Mouse (Mus musculus) WW6 (cell line): ENCODE data around the gene Trpm3.

Experiments
- DNase-seq: peaks from one replicate; pipeline ENCODE4 v3.0.0-alpha.2; 2013; ENCODE audit warnings: low read depth, low spot score

Gene Trpm3

DNA sequence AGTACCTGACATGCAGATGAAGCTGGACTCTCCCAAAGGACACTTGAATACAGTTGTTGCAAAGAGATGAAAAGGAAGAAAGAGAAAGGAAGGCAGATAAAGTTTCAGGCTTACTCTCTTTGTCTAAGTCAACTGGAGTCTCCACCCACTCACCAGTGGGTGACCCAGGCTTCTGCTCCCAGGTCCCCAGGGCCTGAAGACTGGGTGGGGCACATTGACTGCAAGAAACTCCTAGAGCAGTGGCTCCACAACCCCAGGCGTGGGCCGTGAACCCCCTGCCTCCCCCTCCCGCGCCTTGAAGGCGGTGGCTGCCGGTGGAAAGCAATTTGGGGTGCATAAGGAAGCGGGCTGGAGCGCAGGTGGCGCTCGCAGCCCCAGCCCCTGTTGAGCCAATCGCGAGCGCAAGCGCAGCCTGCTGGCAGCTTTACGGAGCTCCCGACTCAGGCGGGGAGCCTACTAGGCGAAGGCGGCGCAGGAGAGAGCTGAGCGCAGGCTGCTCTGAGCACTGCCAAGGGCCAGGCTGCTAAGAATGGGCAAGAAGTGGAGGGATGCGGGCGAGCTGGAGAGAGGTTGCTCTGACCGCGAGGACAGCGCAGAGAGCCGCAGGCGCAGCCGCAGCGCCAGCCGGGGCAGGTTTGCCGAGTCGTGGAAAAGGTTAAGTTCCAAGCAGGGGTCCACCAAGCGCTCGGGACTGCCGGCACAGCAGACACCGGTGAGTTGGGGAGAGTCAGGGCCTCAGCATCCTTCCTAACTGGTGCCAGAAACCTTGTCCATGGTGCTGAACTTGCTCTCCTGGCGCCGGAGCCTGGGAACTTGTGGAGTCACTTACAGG lies at the start of gene Trpm3:
Gene Trpm3, plus strand, starts transcription at position 457 of the 832 bp plus-strand sequence.
- peak; percentile 72 for DNase-seq

DNA sequence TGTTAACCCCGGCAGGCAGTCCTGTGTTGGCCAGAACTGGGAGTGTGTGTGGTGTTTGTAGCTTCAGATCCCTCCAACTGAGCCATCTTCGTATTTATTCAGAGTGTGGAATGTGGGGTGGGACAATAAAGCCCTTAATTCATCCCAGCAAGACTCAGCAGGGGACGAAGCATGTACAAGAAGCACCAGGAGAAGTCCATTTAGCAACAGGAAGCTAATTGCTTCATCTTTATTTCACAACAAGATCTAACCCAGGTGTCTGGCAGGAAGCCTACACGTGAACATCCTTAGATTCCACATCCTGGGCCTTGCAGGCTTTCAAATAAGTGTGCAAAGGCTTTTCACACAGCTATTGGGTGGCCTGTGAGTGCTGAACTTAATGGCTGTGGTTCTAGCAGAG lies 38.3 kb upstream of the Trpm3 start:
- no peak for DNase-seq

DNA sequence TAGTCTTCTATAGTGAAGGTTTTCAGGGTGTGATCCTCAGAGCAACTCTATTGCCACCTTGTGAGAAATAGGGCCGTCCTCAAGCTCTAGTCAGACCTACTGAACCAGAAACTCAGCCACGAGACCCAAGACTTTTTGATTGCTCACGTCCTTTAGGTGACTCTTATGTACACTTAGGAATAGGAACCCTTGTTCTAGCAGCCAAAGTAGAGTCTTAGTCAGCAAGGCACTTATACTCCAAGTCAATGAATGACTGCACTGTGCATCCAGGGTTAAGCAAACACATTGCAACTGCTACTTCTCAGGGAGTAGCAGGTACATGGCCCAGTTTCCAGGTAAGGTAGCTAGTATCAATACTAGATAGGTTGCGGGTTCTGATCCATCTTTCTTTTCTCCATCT lies 35.0 kb upstream of the Trpm3 start:
- DNase-seq = no peak

DNA sequence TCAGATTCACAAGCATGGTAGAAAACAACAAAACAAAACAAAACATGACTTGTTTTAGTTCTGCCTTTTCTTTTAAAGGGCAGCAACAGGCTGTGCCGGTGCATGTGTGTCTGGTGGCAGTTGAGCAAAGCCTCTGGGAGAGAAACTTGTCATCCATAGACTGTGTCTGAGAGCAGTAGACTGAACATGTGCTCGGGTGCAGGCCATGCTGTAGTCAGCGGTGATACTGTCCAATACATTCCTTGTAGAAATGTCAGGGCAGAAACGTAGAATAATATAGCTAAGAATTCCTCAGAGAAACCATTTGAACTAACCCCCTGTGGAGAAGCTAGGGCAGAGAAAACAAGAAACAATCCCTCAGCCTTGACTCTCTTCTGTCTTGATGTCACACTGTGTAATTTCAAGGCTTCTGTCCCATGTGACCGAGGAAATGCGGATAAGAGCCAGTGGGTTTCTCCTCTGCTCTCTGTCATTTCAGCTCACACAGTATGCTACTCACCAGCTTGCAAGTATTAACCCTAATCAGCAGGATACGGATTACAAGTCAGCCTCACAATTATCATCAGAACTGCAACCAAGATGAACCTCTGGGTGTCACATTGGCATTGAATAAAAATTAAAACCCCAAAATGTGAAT lies 33.9 kb upstream of the Trpm3 start:
- no peak for DNase-seq

DNA sequence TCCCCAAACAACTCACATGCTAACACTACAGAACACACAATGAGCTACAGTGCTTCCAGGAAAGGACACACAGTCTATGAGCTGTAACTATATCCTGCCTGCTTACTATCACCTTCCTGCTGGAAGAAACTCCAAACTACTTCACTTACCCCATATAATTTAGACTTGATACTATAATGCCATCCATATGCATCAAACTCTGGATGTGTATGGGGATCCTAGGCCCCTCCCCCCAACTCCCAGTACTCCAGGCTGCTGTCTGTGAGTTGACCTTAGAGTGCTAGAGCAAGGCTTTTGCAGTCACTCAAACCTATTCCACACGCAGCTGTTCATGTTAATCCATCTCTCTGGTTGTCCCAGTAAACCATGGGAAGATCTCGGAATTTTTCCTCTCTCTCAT lies 33.2 kb upstream of the Trpm3 start:
- no peak for DNase-seq

DNA sequence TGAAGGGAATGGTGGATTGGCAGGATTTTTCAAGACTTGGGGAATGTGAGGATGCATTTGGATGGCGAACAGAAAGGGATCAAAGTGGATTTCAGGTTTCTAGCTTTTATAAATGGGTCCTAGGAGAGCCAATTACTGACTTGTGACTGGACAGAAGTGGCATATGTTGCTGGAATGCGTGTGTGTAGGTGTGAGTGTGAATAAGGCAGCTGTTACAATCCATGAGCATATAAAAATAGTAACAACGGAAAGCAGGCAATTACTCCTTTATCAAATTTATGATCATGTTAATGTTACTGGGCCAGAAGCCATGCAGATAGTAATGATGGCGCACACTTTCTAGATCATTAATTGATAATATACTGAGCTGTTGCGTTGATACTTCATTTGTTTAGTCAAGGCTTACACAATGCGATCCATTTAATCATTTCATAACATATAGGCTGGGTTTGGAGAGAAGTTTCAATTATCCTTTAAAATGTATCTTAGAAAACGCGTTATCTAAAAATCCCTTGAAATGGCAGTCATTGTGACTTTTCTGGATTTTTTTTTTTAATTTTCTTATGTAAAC lies 29.9 kb upstream of the Trpm3 start:
- no peak for DNase-seq

DNA sequence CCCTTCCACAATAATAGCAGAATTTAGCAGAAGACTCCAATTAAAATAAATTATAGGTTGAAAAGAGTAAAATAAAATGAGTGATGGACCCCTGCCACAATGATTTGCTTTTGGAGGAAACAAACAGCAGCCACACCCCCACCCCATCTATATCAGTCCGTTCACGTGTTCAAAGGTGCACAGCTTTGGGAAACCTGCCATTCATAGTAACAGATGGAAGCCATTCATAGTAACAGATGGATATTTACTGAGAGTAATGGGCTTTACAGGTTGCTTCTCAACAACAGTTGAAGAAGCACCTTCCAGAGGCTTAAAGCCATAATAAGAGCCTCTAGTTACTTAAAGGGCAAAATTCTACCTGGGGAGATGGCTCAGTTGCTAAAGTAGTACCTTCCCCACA lies 17.9 kb upstream of the Trpm3 start:
- DNase-seq = no peak

DNA sequence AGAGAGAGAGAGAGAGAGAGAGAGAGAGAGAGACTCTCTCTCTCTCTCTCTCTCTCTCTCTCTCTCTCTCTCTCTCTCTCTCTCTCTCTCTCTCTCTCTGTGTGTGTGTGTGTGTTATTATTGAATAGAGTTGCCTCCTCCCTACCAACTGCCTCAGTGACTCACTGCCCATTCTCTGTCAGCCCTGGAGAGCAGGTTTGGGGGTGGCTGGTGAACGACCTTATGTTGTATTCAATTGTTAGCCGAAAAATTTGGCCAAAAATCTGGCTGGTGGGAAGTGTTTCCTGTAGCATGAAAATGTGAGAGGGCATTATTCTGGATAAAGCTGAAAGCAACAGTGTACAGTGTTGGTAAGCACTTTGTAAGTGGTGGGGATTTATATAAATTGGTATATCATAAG lies 17.2 kb upstream of the Trpm3 start:
- no peak for DNase-seq

GRCm38 (mm10) chr19:22132626-22133025 lies 6.2 kb upstream of the Trpm3 start:
- DNase-seq = no peak

DNA sequence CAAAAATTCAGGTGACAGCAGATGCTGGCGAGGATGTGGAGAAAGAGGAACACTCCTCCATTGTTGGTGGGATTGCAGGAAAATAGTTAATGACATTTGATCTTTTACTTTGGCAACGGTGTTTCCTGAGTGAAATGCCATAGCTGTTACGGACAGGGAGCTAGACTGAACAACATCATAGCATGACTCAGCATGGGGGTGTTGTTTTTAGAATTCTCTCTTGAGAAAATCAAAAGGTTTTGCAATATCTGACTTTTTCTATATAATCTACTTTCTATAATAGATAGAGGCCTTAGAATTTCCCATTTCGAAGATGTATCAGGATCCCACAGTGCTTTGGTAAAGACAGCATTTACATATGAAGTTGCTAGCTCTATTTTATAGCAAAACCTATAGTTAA lies 39.7 kb downstream of the Trpm3 start:
- DNase-seq = no peak

- DNase-seq = no peak
Observed at GRCm38 (mm10) chr19:22179017-22179416, 40.2 kb downstream of the Trpm3 start.

DNA sequence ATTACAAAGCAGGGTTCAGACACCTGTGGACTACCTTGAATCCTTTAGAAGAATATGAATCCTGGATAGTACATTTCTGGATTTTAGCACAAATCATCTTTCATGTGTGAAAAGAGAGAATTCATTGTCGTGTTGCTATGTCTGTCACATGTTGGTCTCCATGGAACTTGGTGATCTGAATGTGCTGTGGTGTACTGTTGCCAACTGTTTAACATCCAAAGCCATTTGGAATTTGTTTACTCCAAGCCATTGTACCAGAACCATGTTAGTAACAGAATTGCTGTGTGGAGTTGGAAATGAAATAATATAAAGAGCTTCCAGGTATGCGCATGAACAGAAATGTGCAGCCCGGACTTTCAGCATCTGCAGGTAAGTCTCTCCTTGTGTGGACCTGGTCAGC lies 41.3 kb downstream of the Trpm3 start:
- DNase-seq = no peak

DNA sequence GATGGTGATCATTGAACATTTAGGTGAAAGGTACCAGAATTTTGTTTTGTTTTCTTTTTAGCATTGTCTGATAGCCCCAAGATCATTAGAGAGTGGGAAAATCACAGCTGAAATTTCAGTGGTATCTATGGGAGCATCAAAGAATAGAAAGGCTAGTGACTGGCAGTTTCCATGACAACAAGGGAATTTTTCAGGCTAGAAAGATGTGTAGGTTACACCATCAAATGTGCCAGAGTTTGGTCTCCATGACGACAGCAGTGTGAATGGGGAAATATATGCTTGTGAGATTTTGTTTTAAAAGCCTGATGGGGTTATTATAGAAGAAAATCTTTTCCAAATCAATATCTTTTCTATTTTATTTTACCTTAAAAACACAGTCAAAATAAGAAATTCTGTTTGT lies 50.9 kb downstream of the Trpm3 start:
- no peak for DNase-seq

DNA sequence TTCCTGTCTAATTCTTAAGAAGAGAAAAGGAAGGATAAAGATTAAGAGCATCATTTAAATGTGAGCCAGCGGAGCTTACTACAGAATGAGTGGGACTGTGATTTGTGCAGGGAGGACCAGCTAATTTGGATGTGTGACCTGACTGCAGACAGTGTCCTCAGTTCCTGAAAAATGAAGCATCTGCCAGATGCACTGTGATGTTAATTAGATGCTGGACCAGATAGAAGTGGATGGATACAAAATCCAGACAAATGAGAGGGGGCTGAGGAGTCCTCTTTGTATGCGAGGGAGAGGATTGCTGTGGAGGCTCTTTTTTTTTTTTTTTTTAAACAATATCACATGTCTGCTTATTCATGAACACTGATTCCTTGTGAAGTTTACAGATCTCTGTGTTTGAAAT lies 83.7 kb downstream of the Trpm3 start:
- no peak for DNase-seq

DNA sequence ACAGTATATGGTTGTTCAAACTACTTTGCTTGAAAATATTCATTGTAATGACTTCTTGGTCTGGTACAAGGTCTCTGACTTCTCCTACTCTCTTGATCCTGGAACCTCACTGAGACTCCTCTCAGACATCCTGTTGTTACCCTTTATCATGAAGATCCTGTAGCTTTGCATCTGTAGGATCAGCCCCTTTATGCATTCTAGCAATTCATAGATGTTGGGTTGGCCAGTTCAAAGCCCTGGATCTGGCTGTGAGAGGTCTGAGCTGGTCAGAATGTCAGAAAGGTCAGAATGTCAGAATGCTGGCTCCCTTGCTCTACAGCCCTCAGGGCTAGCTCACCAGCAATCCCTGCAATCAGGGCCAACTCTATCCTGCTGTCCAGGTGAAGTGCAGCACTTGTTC lies 95.3 kb downstream of the Trpm3 start:
- peak; percentile 0 for DNase-seq

DNA sequence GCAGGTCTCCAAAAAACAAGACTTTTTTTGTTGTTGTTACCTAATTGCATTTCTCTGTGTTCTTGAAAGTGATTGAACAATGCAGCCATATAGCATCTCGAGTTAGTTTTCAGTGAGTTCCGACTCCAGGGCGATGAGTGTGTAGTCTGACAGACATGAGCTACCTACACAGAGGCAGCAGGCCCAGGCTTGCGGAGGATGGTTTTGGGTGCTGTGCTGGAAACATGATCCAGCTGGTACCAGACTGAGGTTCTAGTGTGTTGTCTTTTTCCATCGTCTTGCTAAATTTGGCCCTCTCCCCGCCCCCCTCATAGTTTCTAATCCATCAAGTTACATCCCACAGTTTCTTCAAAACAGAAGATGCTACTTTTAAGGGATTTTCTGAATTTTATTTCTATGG lies 110.2 kb downstream of the Trpm3 start:
- no peak for DNase-seq

DNA sequence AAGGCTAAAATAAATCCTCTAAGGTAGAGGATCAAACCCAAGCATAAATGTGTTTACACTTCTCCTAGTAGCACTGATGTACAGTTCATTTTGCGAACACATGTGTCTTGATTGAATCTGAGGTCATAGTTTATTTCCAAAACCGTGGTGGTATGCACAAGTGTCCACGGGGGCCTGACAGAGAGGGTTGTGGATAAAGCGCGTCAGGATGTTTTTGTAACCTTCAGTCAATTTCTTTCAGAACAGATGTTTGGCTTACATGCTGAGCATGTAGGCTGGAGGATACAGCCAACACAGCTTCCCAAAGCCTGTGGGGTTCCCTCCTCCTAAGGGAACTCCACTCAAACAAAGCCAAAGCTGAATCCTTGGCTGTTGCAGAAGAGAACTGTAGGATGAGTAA lies 134.1 kb downstream of the Trpm3 start:
- no peak for DNase-seq

GRCm38 (mm10) chr19:22284651-22285050 lies 145.8 kb downstream of the Trpm3 start:
- DNase-seq = no peak

GRCm38 (mm10) chr19:22292671-22293070 lies 153.8 kb downstream of the Trpm3 start:
- DNase-seq = no peak

DNA sequence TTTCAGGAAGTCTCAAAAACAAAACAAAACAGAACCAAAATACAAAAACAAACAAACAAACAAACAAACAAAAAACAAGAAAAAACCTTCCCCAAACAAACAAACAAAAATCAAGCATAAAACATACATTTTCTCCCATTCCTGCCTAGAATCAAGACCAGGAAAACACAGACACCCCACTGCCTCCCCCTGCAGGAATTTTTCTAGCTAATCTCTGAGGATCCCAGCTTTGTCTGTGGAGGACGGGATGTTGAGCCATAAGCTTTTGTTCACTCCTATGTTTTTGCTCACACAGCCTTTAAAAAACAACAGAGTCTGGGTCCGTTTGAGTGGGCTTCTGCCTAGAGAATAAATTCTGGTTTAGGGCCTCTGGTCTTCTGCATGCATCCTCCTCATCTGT lies 162.1 kb downstream of the Trpm3 start:
- DNase-seq = no peak

- no peak for DNase-seq
Observed at GRCm38 (mm10) chr19:22303021-22303951, 164.4 kb downstream of the Trpm3 start.
